Mouse (Mus musculus) cerebellum, adult 8-10 months (tissue): ENCODE data around the gene Prokr2.
"Not testable (repeated sequence)": the region's sequence is repeated elsewhere in the genome, so short reads cannot be mapped to it uniquely, and the experiment has no call there.

Experiments
- DNase-seq: peaks from one replicate; pipeline ENCODE4 v3.0.0; 2022

Prokr2 gene

GRCm38 (mm10) chr2:132337202-132337601 is 48.0 kb downstream of the Prokr2 start:
- DNase-seq: no peak

DNA sequence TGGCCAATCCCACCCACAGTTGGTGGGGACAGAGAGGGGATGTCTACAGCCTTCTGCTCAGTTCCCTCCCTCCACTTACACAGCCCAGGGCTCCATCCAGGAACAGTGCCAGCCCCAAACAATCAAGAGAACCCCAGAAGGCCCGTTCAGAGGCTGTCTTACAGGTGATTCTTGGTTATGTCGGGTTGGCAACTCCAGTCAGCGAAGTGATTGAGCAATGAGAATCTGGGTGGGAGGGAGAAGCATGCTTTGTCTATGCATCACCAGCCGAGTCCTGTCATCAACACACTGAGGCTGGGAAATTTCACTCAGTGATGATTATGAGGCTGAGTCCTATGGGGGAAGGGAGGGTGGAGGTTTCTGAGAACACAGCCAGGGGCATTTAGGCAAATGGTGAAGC is 61.7 kb downstream of the Prokr2 start:
- DNase-seq: no peak

- no peak for DNase-seq
These were observed 64.7 kb downstream of the Prokr2 start for GRCm38 (mm10) chr2:132320516-132320915.

DNA sequence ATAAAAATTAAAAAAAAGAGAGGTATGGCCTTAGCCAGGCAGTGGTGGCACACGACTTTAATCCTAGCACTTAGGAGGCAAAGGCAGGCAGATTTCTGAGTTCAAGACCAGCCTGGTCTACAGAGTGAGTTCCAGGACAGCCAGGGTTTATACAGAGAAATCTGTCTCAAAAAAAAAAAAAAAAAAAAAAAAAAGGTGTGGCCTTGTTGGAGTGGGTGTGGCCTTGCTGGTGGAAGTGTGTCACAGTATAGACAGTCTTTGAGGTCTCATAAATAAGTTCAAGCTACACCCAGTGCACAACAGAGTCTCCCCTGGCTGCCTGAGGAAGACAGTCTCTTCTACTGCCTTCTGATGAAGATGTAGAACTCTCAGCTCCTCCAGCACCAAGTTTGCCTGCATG is 68.1 kb downstream of the Prokr2 start:
- DNase-seq: no peak

DNA sequence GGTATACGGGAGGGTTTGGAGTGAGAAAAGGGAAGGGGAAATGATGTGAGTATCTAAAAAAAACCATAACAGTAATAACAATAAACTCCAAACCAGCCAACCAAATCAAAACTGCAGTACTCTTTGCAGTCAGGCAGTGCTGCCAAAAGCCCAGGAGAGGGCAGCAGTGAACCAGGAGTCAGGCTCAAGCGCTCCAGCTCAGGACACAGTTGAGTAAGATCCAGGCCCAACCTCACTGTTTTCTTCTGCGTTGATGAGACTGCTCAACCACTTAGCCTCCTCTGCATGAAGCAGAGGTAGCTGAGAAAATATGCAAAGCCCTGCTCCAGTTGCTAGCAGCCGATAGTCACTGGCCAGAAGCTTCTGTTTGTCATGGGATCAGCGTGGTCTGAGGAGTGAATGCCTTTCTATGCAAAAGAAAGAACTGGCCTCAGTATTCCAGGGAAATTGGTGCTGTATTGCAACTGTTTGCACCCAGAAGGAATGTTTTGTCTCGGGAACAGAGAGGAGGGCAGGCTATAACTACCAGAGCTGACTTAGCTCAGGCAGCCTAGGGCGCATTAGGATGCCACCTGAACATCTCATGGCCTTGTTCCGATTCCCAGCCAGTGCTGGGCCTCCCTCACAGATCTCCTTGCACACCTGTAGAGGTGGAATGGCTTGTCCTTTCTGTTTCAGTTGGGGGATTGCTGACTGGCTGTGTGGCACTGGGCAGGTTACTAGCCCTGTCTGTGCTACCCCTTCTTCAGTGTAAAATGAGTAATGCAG is 69.0 kb downstream of the Prokr2 start:
- peak; percentile 70 for DNase-seq

DNA sequence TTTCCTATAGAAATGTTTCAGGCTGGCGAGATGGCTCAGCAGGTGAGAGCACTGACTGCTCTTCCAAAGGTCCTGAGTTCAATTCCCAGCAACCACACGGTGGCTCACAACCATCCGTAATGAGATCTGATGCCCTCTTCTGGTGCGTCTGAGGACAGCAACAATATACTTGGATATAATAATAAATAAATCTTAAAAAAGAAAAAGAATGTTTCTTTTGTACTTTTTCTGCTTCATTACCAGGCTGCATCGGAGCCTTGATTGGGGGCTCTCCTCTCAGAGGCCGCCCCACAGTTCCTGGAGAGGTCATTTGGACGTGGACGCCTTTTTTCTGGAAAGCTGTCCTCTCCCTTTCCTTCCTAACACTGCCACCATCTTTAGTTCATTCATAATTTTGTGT is 71.2 kb downstream of the Prokr2 start:
- DNase-seq: not testable (repeated sequence)

GRCm38 (mm10) chr2:132313568-132313967 is 71.7 kb downstream of the Prokr2 start:
- DNase-seq: no peak

GRCm38 (mm10) chr2:132312616-132313015 is 72.6 kb downstream of the Prokr2 start:
- DNase-seq: no peak

- no peak for DNase-seq
These were observed 75.8 kb downstream of the Prokr2 start for GRCm38 (mm10) chr2:132309398-132309930.

DNA sequence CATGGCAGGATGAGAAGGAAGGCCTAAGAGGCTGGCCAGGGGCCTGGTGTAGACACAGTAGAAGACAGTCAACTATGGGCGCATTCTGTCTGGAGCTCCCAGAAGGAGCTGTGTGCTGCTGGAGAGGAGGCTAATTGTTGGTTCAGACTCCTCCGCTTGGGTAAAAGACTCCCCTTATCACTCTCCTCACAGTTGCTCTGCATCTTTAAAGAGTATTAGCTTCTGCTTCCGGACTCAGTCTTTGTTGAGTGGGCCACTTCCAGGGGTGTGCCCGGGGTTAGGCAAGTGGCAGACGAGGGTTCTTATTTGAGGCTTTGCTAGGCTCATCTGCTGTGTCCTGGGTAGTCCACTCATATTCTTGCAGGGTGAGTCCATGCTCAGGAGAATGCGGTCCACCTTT is 76.4 kb downstream of the Prokr2 start:
- no peak for DNase-seq

DNA sequence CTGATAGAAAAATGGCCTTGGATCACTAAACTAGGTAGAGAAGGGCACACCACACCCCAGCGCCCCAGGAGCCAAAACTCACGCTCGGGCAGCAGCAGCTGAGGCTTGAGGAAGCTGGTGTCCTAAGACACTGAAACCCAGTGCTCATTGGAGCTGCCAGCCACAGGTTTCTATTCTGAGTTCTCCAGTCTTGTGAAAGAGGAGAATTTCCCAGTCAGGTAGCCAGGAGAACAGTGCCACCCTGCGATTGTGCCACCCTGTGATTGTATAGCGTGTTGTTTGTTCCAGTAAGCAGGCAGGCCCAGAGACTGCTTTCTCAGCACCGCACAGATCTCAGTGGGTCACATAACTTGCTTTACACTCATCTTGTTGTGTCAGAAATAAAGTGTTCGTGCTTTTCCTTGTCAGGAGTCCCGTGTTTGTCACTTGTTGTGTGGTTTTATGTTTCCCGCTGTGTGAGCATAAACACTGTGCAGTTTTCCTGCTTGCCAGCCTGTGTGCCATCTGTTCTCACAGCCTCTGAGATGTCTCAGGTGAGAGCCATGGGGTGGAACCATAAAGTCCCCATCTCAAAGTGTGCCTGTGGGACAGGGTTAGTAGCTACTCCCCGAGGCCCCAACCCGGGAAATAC is 77.9 kb downstream of the Prokr2 start:
- peak; percentile 57 for DNase-seq

GRCm38 (mm10) chr2:132305988-132306387 is 79.3 kb downstream of the Prokr2 start:
- no peak for DNase-seq

GRCm38 (mm10) chr2:132305165-132305564 is 80.1 kb downstream of the Prokr2 start:
- DNase-seq: no peak

- no peak for DNase-seq
These were observed 83.8 kb downstream of the Prokr2 start for GRCm38 (mm10) chr2:132301436-132301835.

DNA sequence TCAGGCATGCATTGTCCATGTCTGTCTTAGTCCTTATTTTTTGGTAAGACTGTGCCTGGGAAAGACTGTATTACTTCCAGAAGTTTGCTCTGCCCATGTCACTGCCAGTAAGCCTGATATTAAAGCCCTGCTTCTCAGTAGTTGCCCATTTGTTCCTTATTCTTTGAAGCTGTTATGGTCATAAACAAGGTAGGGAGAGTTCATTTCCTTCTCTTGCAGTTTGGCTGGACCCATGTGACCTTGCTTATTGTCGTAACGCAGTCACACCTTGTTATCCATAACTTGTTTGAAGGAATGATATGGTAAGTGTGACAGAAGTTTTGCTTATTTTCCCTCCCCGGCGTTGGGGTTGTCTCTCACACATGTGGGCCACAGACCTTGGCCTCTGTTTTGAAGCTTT is 87.0 kb downstream of the Prokr2 start:
- no peak for DNase-seq

- no peak for DNase-seq
These were observed 91.4 kb downstream of the Prokr2 start for GRCm38 (mm10) chr2:132293694-132294450.

- DNase-seq: peak; percentile 61
These were observed 93.2 kb downstream of the Prokr2 start for GRCm38 (mm10) chr2:132292083-132292482.

GRCm38 (mm10) chr2:132291265-132291664 is 94.0 kb downstream of the Prokr2 start:
- DNase-seq: peak; percentile 36

DNA sequence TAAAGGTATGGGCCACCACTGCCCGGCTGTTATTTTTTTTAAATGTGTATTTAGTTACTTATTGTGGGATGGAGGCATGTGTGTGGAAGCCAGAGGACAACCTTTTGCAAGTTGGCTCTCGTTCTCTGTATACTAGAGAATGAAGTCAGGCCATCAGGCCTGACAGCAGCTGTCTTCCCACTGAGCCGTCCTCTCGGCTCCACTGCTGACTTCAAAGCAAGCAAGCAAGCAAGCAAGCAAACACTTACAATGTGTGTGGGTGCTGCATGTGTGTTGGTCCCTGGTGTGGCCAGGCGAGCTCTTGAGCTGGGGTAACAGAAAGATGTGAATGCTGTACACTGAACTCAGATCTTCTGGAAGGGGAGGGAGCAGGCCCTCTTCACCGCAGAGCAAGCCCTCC is 94.4 kb downstream of the Prokr2 start:
- no peak for DNase-seq

DNA sequence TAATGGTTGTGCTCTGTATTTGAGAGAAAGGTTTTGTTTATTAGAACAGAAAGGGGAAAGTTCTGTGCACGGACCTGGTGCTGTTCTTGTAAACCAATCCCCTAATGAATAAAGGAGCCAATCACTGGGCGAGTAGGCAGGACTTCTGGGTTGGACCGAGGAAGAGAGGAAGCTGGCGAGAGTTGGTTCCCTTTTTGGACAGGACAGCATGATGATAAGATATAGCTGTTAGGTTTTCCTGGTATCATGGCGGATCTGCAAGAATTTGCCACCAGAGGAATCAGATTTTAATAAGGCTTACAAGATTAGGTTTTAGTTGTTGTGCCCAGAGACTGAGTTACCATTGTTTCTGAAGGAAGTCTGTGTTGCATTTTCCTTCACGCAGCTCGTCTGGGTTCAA is 96.0 kb downstream of the Prokr2 start:
- not testable (repeated sequence) for DNase-seq
